Mouse (Mus musculus) lung, adult 2 months (tissue): ENCODE results near the gene Slc2a4.

Experiments
- CTCF ChIP-seq: fragments of 200-500 bp; IDR thresholded peaks from 2 replicates; pipeline ENCODE4 v1.5.1; 2011; ENCODE audit warnings: mild to moderate bottlenecking, low read length, control low read depth; ENCODE audit not compliant: insufficient read depth
- POLR2A ChIP-seq: fragments of 200-500 bp; IDR thresholded peaks from 2 replicates; pipeline ENCODE4 v1.6.1; 2011; ENCODE audit warnings: low read depth, mild to moderate bottlenecking, control low read depth, low read length, borderline replicate concordance; ENCODE audit errors: extremely low read depth

GRCm38 (mm10) chr11:69918118-69918517, 29.9 kb downstream of the Slc2a4 start:
- TF ChIP-seq POLR2A (no peak), CTCF (no peak)
